Mouse (Mus musculus) heart, postnatal 36 days (tissue): Measurements from ENCODE around the gene Maml2. TPM values are rescaled to one million over a fixed set of nuclear protein-coding genes. Genes with fewer than 3 reads are reported as not detected.

Experiments
- DNase-seq, 2 experiments: peaks; one replicate each; pipeline ENCODE4 v3.0.0; 2021 to 2022
- intact Hi-C: fragments of 180-260 bp; cut with DNase I; formaldehyde crosslinking; loops from one replicate; pipeline ENCODE4 v1.15.1; 2025
- total RNA-seq, 2 experiments: library from RNA; stranded (reverse); gene quantifications; 2 replicates each; pipeline ENCODE4 v1.2.3; 2021

Gene Maml2
- total RNA-seq: 1 to 10 TPM; 6.0 to 6.2 TPM

DNA sequence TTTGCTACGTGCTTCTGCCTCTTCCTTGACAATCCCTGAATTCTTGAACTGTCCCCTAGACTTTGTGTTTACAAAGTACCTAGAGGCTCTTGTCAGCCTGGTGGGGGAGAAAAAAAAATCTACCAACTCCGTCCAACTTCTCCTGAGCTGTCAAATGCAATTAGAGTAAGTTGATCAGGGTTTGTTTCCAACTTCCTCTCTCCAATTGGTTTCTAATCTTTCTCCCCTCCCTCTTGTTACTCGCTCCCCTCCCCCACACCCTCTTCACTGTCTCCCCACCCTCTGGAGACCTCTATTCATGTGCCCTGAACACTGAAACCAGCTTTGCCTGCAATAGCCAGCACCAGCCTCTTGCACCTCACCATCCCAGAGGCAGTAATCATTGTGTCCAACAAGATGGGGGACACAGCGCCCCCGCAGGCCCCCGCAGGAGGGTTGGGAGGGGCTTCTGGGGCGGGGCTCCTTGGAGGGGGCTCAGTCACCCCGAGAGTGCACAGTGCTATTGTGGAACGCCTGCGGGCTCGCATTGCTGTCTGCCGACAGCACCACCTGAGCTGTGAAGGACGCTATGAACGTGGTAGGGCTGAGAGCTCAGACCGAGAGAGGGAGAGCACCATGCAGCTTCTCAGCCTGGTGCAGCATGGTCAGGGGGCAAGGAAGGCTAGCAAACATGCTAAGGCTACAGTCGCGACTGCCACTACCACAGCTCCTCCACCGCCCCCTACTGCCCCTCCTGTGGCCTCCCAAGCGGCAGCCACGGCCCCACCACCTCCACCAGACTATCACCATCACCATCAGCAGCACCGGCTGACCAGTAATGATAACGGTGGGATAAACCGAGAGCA lies at the start of gene Maml2:
Gene Maml2 (plus strand): TSS at position 290 of the 845 bp plus-strand sequence.
- intact Hi-C loops: loop anchor here (1.0 to 5.0 kb wide), 6 partner anchors 51 to 419 kb away; no protein-coding TSS in a partner anchor
- DNase-seq: peak; percentile 70 to 79

DNA sequence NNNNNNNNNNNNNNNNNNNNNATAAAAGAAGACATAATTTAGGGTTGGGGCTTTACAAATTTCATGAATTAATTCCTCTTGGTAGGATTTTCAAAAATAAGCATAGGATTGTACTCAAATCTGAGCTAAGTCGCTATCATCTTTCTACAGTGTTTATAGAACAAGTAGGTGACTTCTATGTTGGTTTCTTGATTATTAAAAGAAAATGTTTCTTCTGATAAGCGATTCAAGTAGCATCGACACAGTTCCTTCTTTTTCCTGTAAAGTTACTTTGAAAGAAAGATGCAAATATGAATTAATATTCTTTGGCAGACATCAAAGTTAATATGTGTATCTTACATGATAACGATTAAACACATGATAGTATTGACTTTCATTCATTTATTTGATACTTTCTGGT lies 49.7 kb upstream of the Maml2 start:
- intact Hi-C loops: loop anchor here (10.0 kb wide), 1 partner anchor 1257 kb away; the partner anchor contains the start of genes Cwc15 and Kdm4d
- DNase-seq: no peak

DNA sequence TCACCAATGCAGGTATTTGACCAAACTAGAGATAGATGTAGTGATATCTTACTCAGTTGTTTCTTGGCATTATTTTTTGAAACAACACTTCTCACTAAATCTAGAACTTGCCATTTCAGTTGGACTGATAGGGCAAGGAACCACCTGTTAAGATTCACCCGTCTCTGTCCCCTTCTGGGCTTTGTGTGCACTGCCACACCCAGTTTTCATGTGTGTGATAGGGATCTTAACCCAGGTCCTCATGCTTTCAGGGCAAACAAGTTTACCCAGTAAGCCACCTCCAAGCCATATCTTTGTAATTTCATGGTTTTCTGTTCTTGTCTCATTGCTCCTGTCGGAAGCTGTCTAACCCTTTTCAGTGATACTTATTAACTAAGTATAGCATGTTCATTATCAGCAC lies 46.5 kb upstream of the Maml2 start:
- intact Hi-C loops: no loop called here
- no peak for DNase-seq

DNA sequence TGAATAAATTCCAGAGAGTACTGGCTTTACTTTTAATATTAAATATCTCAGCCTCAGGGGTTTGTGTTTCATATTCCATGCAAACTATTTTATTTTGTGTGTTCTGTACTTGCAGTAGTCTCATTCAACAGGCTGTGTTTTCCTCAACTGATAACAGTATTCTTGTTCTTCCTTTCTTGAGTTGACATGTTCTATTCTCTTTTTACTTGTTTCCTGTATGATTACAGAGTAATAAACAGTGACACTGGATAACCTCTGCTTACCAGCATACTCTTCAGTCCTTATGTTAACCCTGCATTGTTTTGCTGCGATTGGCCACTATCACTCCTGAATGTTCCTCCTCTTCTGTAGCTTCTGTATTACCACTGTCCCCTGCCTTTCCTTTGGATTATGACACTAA lies 41.0 kb upstream of the Maml2 start:
- no peak for DNase-seq
- intact Hi-C loops: no loop called here

DNA sequence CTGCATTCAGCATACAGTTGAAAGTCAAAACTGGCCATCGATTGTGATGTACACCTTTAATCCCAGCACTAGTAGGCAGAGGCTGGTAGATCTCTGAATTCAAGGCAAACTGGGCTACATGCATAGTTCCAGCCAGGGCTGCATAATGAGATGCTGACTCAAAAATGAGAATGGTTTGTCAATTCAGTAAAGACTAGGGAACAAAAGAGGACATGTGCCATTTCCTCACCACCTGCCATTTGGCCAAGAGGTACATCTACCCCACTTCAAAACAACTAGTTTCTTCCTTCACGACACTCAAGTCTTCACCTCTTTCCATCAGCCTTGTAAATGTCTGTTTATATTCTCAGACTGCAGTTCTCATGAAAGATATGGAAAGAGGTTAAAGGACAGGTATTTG lies 39.6 kb upstream of the Maml2 start:
- intact Hi-C loops: no loop called here
- no peak for DNase-seq

DNA sequence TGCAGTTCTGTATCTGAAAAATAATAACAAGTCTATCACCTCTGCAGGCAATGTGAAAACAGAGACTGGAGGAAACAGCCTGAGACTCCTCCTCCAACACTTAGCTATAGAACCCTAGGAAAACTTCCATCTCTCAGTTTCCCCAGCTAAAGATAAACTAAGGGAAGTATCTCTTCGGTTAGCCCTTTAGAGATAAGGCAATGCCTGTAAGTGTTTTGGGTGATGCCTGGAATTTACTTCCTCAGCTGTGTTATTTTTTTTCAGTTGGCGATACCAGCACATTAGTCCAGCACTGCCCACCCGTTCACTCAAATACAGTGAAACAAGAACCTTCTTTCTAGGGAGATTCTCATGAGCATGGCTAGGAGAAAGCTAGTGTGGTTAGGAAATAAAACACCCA lies 36.8 kb upstream of the Maml2 start:
- intact Hi-C loops: no loop called here
- DNase-seq: no peak

DNA sequence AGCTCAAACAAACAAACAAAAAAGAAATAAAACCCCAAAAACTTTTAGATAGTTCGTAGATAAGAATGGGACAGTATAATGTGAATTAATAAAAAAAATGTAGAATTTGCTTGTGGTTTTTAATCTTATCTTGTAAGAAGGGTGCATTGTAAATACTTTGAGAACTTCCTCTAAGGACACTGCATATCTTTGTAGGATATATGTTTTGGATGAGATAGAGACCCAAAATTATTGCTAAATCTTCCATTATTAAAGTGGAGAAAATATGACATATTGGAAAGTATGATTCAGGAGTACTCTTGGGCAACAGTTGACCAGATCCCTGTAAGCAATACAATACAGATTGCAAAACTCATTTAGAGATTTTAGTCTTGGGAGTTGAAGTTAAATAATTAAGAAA lies 24.5 kb upstream of the Maml2 start:
- intact Hi-C loops: no loop called here
- DNase-seq: no peak

DNA sequence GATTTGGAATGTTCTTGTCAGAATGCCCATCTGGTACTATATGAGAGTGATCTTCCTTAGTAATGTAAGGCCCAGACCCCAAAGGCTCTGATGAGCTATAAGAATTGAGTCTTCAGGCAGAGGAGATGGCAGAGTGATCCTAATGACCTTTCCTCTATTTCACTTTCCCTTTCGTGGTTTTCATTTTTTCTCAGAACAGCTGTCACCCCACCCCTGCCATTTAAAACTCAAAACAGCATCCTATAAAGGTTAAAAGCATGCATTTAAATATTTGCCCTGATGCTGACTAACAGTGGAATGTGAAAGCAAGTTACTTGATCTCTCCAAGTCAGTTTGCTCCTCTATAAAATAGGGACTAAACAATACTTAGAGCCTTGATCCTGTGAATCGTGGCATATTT lies 10.3 kb upstream of the Maml2 start:
- DNase-seq: no peak
- intact Hi-C loops: no loop called here

DNA sequence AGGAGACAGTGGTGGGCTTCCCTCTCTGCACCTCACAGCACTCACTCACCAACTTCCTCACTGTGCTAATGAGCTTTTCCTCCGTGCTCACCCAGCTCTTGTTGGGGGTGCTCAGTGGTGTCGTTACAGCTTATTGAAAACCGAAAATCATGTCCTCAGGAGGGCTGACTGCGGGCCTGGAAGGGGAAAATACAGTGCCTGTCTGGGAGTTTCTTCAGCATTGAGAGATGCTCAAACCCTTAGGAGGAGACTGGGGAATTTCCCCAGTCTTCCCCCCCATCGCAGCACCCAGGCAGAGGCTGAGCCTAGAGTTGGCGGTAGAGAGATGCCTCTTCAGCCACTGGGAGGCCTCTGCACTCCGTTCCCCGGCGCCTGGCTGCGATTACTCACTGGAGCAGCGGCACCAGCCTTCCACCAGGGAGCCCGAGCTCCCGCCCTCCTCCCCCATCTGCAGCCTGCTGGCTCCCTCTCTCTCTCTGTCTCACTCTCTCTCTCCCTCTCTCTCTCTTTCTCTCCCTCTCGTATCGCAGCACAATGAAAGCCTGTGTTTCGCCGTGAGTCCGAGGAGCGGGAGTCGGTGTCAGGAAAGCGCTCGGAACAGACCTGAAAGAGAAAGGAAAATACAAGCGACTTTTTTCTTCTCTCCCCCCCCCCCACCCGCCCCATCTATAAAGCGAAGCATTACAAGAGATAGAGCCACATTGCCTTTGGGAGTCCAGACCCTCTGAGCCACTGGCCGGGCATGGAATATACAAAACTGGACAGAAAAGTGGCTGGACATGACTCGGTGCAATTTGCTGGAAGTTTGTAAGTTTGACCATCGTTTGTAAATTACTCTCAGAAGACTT lies 1.3 kb upstream of the Maml2 start:
- peak; percentile 84 to 89 for DNase-seq

DNA sequence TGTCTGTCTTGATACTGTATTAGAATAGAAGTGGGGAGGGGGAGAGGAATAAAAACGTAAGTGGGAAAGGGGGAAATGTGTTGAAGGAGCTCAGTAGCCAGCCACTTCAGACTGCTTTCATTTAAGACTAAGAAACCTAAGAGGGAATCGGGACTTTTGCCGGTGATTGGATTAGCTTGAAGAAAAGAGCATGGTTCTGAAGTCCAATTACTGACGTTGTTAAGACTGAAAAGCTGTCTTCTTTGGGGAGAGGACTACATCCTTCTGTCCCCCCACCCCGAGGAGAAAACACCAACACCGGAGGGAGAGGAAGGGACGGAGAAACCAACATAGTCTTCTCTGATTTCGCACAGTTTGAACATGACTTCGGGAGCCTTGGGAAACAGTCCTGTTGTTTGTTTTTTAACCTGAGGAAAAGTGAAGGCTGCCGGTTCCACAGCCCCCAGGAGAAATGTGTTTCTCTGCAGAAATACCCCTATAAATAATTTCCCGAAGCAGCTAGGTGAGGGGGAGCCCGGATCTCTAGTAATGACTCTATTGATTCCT lies 562 bp upstream of the Maml2 start:
- intact Hi-C loops: loop anchor here (2.0 to 5.0 kb wide), 5 partner anchors 214 to 420 kb away; no protein-coding TSS in a partner anchor
- DNase-seq: peak in 1 of 2 experiments; percentile 42

More for the DNA sequence above, 1.3 kb upstream of the Maml2 start:
- intact Hi-C loops: loop anchor here (1.0 to 5.0 kb wide), 6 partner anchors 214 to 421 kb away; no protein-coding TSS in a partner anchor

DNA sequence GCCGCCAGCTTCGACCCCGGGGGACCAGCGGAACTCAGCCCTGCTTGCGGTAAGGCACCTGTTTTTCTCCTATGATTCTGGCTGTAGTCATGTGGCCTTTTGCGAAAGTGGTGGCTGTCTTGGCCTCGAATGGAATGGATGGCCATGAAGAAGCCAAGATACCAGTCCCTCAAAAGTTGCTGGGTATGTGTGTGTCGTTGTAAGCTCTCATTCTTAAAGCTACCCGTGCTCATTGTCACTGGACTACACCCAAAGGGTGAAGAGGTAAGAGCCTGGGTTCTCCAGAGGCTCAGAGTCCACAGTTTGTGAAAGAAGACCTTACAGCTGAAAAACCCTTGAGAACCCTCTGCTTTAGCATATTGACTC lies 739 bp downstream of the Maml2 start:
- intact Hi-C loops: loop anchor here (1.0 to 5.0 kb wide), 5 partner anchors 51 to 419 kb away; no protein-coding TSS in a partner anchor
- no peak for DNase-seq

DNA sequence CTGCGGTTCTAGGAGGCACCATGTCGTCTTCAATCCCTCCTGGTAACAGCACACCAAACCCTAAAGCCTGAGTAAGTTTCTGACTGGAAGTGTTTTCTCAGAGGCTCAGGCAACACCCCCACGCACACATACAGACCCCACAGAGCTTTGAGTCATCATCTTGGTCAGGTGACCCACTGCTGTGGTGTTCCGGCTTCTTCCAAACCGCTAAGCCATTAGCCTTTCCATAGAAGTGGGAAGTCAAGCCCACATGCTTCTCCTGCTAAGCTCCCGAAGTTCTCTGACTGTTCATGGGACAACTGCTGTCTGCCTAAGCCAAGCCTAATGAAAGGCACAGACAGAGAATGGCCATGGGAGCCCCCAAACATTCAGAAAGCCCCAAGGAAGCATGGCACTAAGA lies 1.4 kb downstream of the Maml2 start:
- intact Hi-C loops: loop anchor here (5.0 kb wide), 4 partner anchors 273 to 418 kb away; no protein-coding TSS in a partner anchor
- DNase-seq: peak; percentile 35 to 47

DNA sequence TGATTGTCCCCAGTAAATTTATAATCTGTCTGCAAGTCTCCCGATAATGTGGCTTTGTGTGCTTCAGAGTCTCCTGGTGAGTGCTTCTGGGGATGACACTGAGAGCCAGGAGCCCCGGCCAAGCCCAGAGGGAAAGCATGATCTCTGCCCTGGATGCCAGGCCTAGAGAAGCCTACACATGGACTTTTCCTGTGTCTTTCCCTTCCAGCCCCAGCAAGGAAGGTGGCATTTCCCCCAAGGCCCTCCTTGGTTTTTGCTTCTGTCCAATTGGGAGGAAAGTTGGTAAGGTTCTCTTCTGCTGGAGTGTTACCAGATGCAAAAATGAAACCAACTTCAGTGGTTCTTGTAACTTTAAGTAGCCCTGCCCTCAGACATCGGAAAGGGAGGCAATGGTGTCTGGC lies 2.3 kb downstream of the Maml2 start:
- intact Hi-C loops: no loop called here
- DNase-seq: peak; percentile 43 to 59

DNA sequence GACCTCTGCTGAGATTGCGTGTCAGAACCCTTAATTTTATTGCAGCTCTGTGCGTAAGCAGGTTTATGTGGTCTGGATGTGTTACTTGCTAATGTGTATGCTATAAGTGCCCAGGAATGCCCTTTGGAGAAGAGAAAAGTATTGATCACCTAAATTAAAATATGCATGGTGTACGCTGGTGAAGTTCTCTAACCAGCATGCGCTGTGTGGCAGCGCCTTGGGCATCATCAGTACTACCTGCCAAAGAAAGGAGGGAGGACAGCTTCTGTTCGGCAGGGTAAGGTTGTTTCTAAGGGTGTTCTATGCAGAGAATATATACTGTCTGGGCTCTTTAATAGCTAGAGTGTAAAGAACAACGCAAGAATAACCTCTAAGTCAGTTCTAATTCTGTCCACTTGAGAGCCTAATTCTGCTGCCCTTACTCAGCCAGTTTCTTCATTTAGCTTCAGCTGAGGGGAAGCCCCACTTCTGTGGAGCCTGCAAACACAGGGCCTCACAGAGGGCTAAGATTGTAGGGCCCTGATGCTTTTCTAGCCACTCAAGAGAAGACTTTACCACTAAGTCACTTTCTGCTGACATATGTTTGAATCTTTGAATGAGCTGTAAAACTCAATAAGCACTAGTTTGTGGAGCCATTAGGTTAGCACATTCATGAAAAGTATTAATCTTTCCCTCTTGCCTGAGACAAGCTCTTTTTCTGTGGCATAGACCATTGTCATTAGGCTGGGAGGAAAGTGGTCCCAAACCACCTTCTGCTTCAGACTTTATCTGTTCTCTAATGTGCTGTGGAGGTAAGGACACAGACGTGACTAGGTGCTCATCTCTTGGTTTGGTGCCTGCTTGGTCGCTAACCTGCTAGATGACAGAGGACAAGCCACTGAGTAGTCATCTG lies 3.4 kb downstream of the Maml2 start:
- DNase-seq: no peak
- intact Hi-C loops: no loop called here

DNA sequence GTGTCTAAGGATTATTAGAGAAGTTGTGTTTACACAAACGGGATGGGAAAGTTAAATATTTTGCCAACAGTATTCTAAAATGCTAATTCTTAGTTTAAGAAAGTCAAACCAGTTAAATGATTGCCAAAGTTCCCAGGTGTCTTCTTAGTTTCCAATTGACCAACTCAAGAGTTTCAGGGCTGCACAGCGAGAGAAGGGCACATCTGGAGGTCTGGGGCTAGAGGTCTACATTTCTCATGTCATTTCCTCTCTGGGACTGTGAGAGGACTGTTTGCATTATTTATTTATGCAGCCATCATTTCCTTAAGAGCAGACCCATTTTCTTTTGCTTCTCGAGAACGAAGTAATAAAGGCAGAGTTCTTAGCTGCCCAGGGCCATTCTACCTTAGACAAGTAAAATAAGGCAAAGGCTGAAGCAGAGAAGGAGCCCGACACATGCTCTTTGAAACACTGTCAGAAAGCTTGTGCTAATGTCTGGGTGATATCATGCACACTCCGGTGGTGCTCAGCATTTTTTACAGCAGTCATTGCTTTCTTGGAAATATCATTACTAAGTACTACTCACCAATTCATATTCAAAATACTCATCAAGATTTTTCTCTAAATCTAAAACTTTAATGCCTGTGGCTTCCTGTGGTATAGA lies 4.5 kb downstream of the Maml2 start:
- intact Hi-C loops: no loop called here
- DNase-seq: no peak

DNA sequence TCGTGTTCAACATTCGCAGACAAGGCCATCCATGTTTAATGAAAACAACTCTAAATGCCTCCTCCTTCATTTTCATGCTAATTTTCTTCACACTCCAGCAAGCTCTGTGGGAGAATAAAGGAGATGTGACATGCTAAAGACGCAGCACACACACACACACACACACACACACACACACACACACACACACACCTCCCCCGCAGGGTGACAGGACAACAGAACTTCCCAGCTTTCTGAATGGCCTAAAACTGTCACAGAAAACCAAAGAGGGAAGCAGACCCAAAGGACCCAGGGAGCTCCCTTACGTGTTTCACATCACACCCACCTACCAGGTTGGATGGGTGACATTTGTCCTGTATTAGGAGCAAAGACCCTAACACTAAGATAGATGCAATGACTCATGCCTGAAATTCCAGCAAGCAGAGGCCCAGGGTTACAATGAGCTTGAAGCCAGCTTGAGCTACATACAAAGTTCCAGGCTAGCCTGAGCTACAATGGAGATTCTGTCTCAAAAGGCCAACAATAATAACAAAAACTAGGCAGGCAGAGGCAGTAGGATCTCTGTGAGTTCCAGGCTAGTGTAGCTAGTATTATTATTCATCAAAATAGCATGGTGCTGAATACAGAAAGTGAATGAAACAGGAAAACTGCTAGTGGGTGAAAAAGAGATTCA lies 5.5 kb downstream of the Maml2 start:
- intact Hi-C loops: no loop called here
- no peak for DNase-seq

DNA sequence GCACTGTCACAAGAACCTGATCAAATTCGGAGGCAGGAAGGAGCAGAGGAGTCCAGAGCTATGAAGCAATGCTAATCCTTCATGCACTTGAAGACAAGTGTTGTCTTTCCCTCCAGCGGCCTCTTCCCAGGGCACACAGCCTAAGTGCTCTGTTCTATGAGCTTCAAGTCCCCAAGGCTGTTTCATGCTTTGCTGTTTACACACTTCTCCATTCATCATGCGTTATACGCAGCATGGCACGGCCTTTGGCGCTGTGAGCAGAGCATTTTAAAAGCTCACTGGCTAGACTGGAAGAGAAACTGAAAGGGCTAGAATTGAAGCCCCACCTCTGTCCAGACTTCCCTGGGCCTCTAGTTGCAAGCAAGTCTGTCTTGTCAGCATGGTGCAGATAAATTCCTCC lies 6.2 kb downstream of the Maml2 start:
- intact Hi-C loops: no loop called here
- peak; percentile 34 to 50 for DNase-seq

DNA sequence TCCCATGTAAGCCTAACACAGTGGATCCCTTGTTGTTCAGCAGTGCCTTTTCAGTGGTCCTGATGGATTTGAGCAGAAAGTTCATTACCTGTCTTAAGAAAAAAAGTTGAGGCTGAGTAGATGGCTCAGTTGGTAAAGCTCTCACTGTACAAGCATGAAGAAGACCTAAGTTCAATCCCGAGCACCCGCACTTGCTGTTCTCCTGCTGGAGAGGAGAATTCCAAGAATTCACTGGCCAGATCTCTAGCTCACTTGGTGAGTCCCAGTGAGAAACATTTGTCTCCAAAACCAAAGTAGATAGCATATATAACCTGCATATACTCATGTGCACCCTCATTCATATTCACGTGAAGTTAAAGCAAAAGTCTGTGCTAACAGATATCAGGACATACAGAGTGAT lies 8.7 kb downstream of the Maml2 start:
- intact Hi-C loops: no loop called here
- DNase-seq: no peak

DNA sequence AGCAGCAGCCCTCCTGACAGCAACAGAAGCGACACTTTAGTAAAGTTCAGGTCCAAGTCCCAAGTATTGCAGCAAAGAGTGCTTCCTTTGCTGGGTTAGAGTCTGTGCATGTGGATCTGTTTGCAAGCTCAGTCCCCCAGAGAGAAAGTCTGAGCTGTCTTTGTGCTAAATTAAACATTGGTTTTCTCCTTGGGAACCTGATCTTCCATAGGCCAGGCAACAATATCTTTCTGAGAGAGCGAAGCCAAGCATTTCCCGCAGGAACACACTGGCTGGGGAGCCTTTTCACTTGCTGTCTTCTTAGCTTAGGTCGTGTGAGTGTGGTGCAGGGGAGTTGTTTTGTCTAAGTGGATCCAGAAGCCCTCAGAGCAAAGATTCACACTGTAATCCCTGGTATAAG lies 9.5 kb downstream of the Maml2 start:
- intact Hi-C loops: no loop called here
- DNase-seq: no peak
